Mouse (Mus musculus): ENCODE measurements around the gene Vsnl1. TPM values are rescaled to one million over a fixed set of nuclear protein-coding genes. Genes with fewer than 3 reads are reported as not detected.
A peak's percentile ranks its signal among the peaks of the same experiment; 100 is the strongest.

Gene Vsnl1
- polyA plus RNA-seq, 1 experiment from 2014 or later: 13.1 TPM

- Histone ChIP-seq H3K4me3 (ENCODE audit: low read length) (no peak overlapping the region), H3K9me3 (replicated peaks; ENCODE audit: control insufficient read depth, low read length) (0 out of 2 replicates have a peak, but pooled peaks cover 2% of the 10 kb centered on the region), H3K4me2 (ENCODE audit: low read depth, low read length) (no peak overlapping the region), H3K9ac (ENCODE audit: low read length) (no peak overlapping the region), H3K27ac (ENCODE audit: low read length) (no peak overlapping the region), H3K4me1 (ENCODE audit: control insufficient read depth, insufficient read depth, low read length) (peaks cover 15% of the 10 kb centered on the region), H3K36me3 (ENCODE audit: control insufficient read depth, insufficient read depth) (no peaks in the 10 kb centered on the region), H3K27me3 (ENCODE audit: control insufficient read depth, insufficient read depth, low read length) (no peaks in the 10 kb centered on the region)
- 35% methylated on average over 2 of the region's 2 CpGs for WGBS
- no peak for ATAC-seq (replicated peaks; ENCODE audit: extremely low read depth, insufficient read depth, low FRiP score)
Measured at GRCm38 (mm10) chr12:11395470-11395869, 40.9 kb downstream of the Vsnl1 start.

- 16% methylated on average over 1 of the region's 1 CpGs for WGBS
- peaks cover 15% of the 10 kb centered on the region for H3K4me1 ChIP-seq (ENCODE audit: control insufficient read depth, insufficient read depth, low read length)
- no peaks in the 10 kb centered on the region for H3K36me3 ChIP-seq (ENCODE audit: control insufficient read depth, insufficient read depth)
- ATAC-seq (replicated peaks; ENCODE audit: extremely low read depth, insufficient read depth, low FRiP score): no peak
- no peak overlapping the region for H3K4me3 ChIP-seq (ENCODE audit: low read length)
- no peaks in the 10 kb centered on the region for H3K27me3 ChIP-seq (ENCODE audit: control insufficient read depth, insufficient read depth, low read length)
- no peak overlapping the region for H3K27ac ChIP-seq (ENCODE audit: low read length)
- no peak overlapping the region for H3K4me2 ChIP-seq (ENCODE audit: low read depth, low read length)
- H3K9me3 ChIP-seq (replicated peaks; ENCODE audit: control insufficient read depth, low read length): 0 out of 2 replicates have a peak, but pooled peaks cover 2% of the 10 kb centered on the region
- H3K9ac ChIP-seq (ENCODE audit: low read length): no peak overlapping the region
Measured at GRCm38 (mm10) chr12:11392525-11392924, 43.9 kb downstream of the Vsnl1 start.

DNA sequence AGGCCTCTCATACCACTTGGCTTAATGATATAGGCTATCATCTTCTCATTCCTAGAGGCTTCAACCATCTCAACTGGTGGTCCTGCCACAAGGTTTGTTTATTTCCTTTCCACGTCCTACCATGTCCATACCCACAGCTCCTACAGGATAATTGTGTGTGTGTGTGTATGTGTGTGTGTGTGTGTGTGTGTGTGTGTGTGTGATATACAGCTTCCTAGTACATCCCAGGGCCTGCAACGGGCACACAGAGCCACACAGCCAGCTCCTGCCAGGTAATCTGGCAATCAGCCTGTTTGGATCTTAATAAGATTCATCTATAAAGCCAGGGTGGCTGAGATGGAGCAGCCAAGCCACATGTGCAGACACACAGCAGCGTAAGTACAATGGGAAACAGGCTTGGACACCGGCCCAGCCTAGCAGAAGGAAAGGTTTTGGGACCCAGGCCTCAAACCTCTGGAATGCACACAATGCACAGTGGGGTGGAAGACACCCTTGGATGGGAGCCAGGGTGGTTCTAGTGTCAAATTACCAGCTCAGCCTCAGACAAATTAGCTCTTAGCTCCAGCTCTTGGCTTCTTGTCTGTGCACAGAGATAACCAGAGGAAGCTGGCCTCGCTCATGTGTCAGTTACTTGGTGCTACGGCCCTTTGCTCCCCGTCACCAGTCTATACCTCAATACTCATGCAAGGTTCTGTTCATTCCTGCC, 45.0 kb downstream of the Vsnl1 start:
- Histone ChIP-seq H3K9me3 (replicated peaks; ENCODE audit: control insufficient read depth, low read length) (0 out of 2 replicates have a peak, but pooled peaks cover 2% of the 10 kb centered on the region), H3K4me2 (ENCODE audit: low read depth, low read length) (no peak overlapping the region), H3K36me3 (ENCODE audit: control insufficient read depth, insufficient read depth) (no peaks in the 10 kb centered on the region), H3K27ac (ENCODE audit: low read length) (peak overlapping the region; percentile 52), H3K9ac (ENCODE audit: low read length) (no peak overlapping the region), H3K4me1 (ENCODE audit: control insufficient read depth, insufficient read depth, low read length) (peaks cover 15% of the 10 kb centered on the region), H3K4me3 (ENCODE audit: low read length) (no peak overlapping the region), H3K27me3 (ENCODE audit: control insufficient read depth, insufficient read depth, low read length) (no peaks in the 10 kb centered on the region)
- ATAC-seq (replicated peaks; ENCODE audit: extremely low read depth, insufficient read depth, low FRiP score): peak; percentile 87
- 20% methylated on average over 7 of the region's 7 CpGs for WGBS

DNA sequence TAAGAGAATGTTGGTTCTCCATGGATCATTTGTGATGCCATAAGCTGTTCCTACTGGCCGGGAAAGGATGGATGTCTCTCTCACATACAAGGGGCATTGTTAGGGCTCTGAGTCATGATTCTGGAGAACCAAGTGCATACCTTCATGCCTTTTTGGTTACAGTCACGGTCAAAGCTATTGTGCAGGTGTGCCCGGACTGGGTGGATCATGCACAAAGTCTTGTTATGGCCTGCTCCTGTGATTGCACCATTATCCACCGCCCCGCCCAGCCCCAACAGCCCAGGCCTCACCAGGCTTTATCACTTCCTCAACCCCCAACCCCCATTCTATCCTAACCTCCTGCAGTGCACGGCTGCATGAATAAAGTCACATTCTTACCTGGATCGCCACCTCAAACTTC, 47.3 kb downstream of the Vsnl1 start:
- WGBS: 87% methylated on average over 7 of the region's 7 CpGs
- H3K4me2 ChIP-seq (ENCODE audit: low read depth, low read length): no peak overlapping the region
- no peak for ATAC-seq (replicated peaks; ENCODE audit: extremely low read depth, insufficient read depth, low FRiP score)
- peaks cover 15% of the 10 kb centered on the region for H3K4me1 ChIP-seq (ENCODE audit: control insufficient read depth, insufficient read depth, low read length)
- H3K27ac ChIP-seq (ENCODE audit: low read length): no peak overlapping the region
- no peak overlapping the region for H3K4me3 ChIP-seq (ENCODE audit: low read length)
- no peaks in the 10 kb centered on the region for H3K27me3 ChIP-seq (ENCODE audit: control insufficient read depth, insufficient read depth, low read length)
- H3K9ac ChIP-seq (ENCODE audit: low read length): no peak overlapping the region
- H3K36me3 ChIP-seq (ENCODE audit: control insufficient read depth, insufficient read depth): no peaks in the 10 kb centered on the region
- no peaks in the 10 kb centered on the region for H3K9me3 ChIP-seq (replicated peaks; ENCODE audit: control insufficient read depth, low read length)

- Histone ChIP-seq H3K9me3 (replicated peaks; ENCODE audit: control insufficient read depth, low read length) (no peaks in the 10 kb centered on the region), H3K9ac (ENCODE audit: low read length) (no peak overlapping the region), H3K36me3 (ENCODE audit: control insufficient read depth, insufficient read depth) (no peaks in the 10 kb centered on the region), H3K4me1 (ENCODE audit: control insufficient read depth, insufficient read depth, low read length) (no peaks in the 10 kb centered on the region), H3K27ac (ENCODE audit: low read length) (no peak overlapping the region), H3K27me3 (ENCODE audit: control insufficient read depth, insufficient read depth, low read length) (no peaks in the 10 kb centered on the region), H3K4me2 (ENCODE audit: low read depth, low read length) (no peak overlapping the region), H3K4me3 (ENCODE audit: low read length) (no peak overlapping the region)
- 94% methylated on average over 1 of the region's 1 CpGs for WGBS
- no peak for ATAC-seq (replicated peaks; ENCODE audit: extremely low read depth, insufficient read depth, low FRiP score)
Measured at GRCm38 (mm10) chr12:11384754-11385153, 51.7 kb downstream of the Vsnl1 start.

GRCm38 (mm10) chr12:11379396-11379795, 57.0 kb downstream of the Vsnl1 start:
- WGBS: 66% methylated on average over 2 of the region's 2 CpGs
- no peak overlapping the region for H3K4me2 ChIP-seq (ENCODE audit: low read depth, low read length)

DNA sequence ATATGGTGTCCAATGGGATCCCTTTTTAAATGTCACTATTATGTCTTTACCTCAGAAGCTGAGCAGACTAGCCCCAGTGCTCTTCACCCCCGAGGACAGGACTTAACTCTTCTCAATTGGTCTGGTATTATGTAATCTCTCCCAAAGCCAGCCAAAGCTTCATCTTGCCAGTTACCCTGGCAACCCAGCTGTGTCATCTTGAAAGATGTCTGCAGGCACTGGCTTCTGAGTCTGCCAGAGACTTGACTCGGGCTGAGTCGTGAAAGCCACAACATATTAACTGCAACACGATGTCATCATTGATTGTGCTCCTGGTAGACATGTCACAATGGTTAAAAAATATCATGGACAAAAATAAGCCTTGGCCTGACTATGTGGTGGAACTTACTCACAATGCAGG, 66.4 kb downstream of the Vsnl1 start:
- WGBS: 45% methylated on average over 4 of the region's 4 CpGs
- Histone ChIP-seq H3K9me3 (replicated peaks; ENCODE audit: control insufficient read depth, low read length) (no peaks in the 10 kb centered on the region), H3K4me2 (ENCODE audit: low read depth, low read length) (no peak overlapping the region), H3K36me3 (ENCODE audit: control insufficient read depth, insufficient read depth) (no peaks in the 10 kb centered on the region), H3K4me1 (ENCODE audit: control insufficient read depth, insufficient read depth, low read length) (no peaks in the 10 kb centered on the region), H3K9ac (ENCODE audit: low read length) (no peak overlapping the region), H3K27me3 (ENCODE audit: control insufficient read depth, insufficient read depth, low read length) (no peaks in the 10 kb centered on the region), H3K4me3 (ENCODE audit: low read length) (no peak overlapping the region), H3K27ac (ENCODE audit: low read length) (no peak overlapping the region)
- no peak for ATAC-seq (replicated peaks; ENCODE audit: extremely low read depth, insufficient read depth, low FRiP score)

More at GRCm38 (mm10) chr12:11379396-11379795, 57.0 kb downstream of the Vsnl1 start:
- Histone ChIP-seq H3K4me3 (ENCODE audit: low read length) (no peak overlapping the region), H3K27ac (ENCODE audit: low read length) (no peak overlapping the region), H3K4me1 (ENCODE audit: control insufficient read depth, insufficient read depth, low read length) (no peaks in the 10 kb centered on the region), H3K36me3 (ENCODE audit: control insufficient read depth, insufficient read depth) (no peaks in the 10 kb centered on the region), H3K27me3 (ENCODE audit: control insufficient read depth, insufficient read depth, low read length) (no peaks in the 10 kb centered on the region), H3K9ac (ENCODE audit: low read length) (no peak overlapping the region), H3K9me3 (replicated peaks; ENCODE audit: control insufficient read depth, low read length) (no peaks in the 10 kb centered on the region)
- ATAC-seq (replicated peaks; ENCODE audit: extremely low read depth, insufficient read depth, low FRiP score): no peak

- Histone ChIP-seq H3K4me1 (ENCODE audit: control insufficient read depth, insufficient read depth, low read length) (no peaks in the 10 kb centered on the region), H3K9me3 (replicated peaks; ENCODE audit: control insufficient read depth, low read length) (no peaks in the 10 kb centered on the region), H3K4me3 (ENCODE audit: low read length) (no peak overlapping the region), H3K27me3 (ENCODE audit: control insufficient read depth, insufficient read depth, low read length) (no peaks in the 10 kb centered on the region), H3K4me2 (ENCODE audit: low read depth, low read length) (no peak overlapping the region), H3K36me3 (ENCODE audit: control insufficient read depth, insufficient read depth) (no peaks in the 10 kb centered on the region), H3K27ac (ENCODE audit: low read length) (no peak overlapping the region), H3K9ac (ENCODE audit: low read length) (no peak overlapping the region)
- no peak for ATAC-seq (replicated peaks; ENCODE audit: extremely low read depth, insufficient read depth, low FRiP score)
- WGBS: 16% methylated on average over 3 of the region's 3 CpGs
Measured at GRCm38 (mm10) chr12:11367099-11367765, 69.2 kb downstream of the Vsnl1 start.

DNA sequence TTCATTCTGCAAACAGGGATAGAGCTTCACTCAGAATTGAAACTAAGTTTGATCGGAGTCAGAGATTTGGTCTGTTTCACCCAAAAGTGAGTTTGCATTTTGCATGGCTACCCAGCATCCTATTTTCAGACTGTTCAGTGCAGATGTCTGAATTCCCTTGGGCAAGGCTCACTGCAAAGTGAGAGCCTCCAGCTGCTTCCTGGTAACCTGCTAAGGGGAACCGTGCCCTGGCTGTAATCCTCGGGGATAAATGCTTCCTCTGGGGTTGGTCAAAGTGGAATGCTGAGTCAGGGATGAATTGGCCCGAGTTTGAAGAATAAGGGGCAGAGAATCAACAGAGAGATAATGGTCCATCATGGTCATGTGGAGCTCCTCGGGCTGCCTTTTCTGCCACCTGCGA, 71.5 kb downstream of the Vsnl1 start:
- H3K27me3 ChIP-seq (ENCODE audit: control insufficient read depth, insufficient read depth, low read length): no peaks in the 10 kb centered on the region
- no peaks in the 10 kb centered on the region for H3K9me3 ChIP-seq (replicated peaks; ENCODE audit: control insufficient read depth, low read length)
- no peaks in the 10 kb centered on the region for H3K36me3 ChIP-seq (ENCODE audit: control insufficient read depth, insufficient read depth)
- ATAC-seq (replicated peaks; ENCODE audit: extremely low read depth, insufficient read depth, low FRiP score): no peak
- no peak overlapping the region for H3K27ac ChIP-seq (ENCODE audit: low read length)
- H3K4me3 ChIP-seq (ENCODE audit: low read length): no peak overlapping the region
- WGBS: 46% methylated on average over 6 of the region's 6 CpGs
- no peak overlapping the region for H3K4me2 ChIP-seq (ENCODE audit: low read depth, low read length)
- no peaks in the 10 kb centered on the region for H3K4me1 ChIP-seq (ENCODE audit: control insufficient read depth, insufficient read depth, low read length)
- H3K9ac ChIP-seq (ENCODE audit: low read length): no peak overlapping the region
